Mouse (Mus musculus): ENCODE measurements at regions not wholly inside any gene's neighbourhood (a gene's known extent, or its start where the extent isn't known, plus 50 kb on each side); places are given as distances from the start of the nearest gene placed in this dataset.

GRCm38 (mm10) chr16:87254736-87255135, 99.2 kb upstream of the N6amt1 start:
- Histone ChIP-seq H3K4me2 (ENCODE audit: low read depth, low read length) (no peak overlapping the region), H3K4me3 (ENCODE audit: low read depth, low read length) (no peak overlapping the region), H3K9ac (replicated peaks) (no peak overlapping the region), H3K9me3 (ENCODE audit: low read length) (no peaks in the 10 kb centered on the region), H3K36me3 (replicated peaks; ENCODE audit: insufficient read depth, low read length) (no peaks in the 10 kb centered on the region), H3K27me3 (ENCODE audit: insufficient read depth, low read length) (no peaks in the 10 kb centered on the region), H3K27ac (ENCODE audit: low read depth) (no peak overlapping the region), H3K4me1 (ENCODE audit: insufficient read depth) (no peaks in the 10 kb centered on the region)
- no peak for ATAC-seq
- WGBS (ENCODE audit: insufficient replicate concordance): 63% methylated on average over 1 of the region's 1 CpGs
- no peak for TF ChIP-seq EP300 (IDR thresholded peaks at IDR 0.05; ENCODE audit: low read depth)
- no peak for TF ChIP-seq CTCF (IDR thresholded peaks at IDR 0.05; ENCODE audit: low read depth)
- no peak for DNase-seq

GRCm38 (mm10) chr16:87250531-87250930, 103.5 kb upstream of the N6amt1 start:
- WGBS (ENCODE audit: insufficient replicate concordance): 80% methylated on average over 10 of the region's 10 CpGs
- ATAC-seq (no peak), DNase-seq (no peak)
- H3K27me3 ChIP-seq (ENCODE audit: insufficient read depth, low read length): no peaks in the 10 kb centered on the region
- no peak overlapping the region for H3K4me2 ChIP-seq (ENCODE audit: low read depth, low read length)
- no peaks in the 10 kb centered on the region for H3K36me3 ChIP-seq (replicated peaks; ENCODE audit: insufficient read depth, low read length)
- no peak overlapping the region for H3K27ac ChIP-seq (ENCODE audit: low read depth)
- no peaks in the 10 kb centered on the region for H3K4me1 ChIP-seq (ENCODE audit: insufficient read depth)
- H3K9me3 ChIP-seq (ENCODE audit: low read length): no peaks in the 10 kb centered on the region
- H3K4me3 ChIP-seq (ENCODE audit: low read depth, low read length): no peak overlapping the region
- no peak for TF ChIP-seq CTCF (IDR thresholded peaks at IDR 0.05; ENCODE audit: low read depth)
- TF ChIP-seq EP300 (IDR thresholded peaks at IDR 0.05; ENCODE audit: low read depth): no peak
- H3K9ac ChIP-seq (replicated peaks): no peak overlapping the region

GRCm38 (mm10) chr16:87249903-87250302, 104.1 kb upstream of the N6amt1 start:
- 27% methylated on average over 7 of the region's 7 CpGs for WGBS (ENCODE audit: insufficient replicate concordance)
- H3K9me3 ChIP-seq (ENCODE audit: low read length): no peaks in the 10 kb centered on the region
- H3K9ac ChIP-seq (replicated peaks): no peak overlapping the region
- no peak overlapping the region for H3K4me2 ChIP-seq (ENCODE audit: low read depth, low read length)
- H3K36me3 ChIP-seq (replicated peaks; ENCODE audit: insufficient read depth, low read length): no peaks in the 10 kb centered on the region
- H3K4me3 ChIP-seq (ENCODE audit: low read depth, low read length): no peak overlapping the region
- H3K4me1 ChIP-seq (ENCODE audit: insufficient read depth): no peaks in the 10 kb centered on the region
- no peak overlapping the region for H3K27ac ChIP-seq (ENCODE audit: low read depth)
- H3K27me3 ChIP-seq (ENCODE audit: insufficient read depth, low read length): no peaks in the 10 kb centered on the region
- DNase-seq: no peak
- no peak for ATAC-seq
- peak; percentile 56 for TF ChIP-seq CTCF (IDR thresholded peaks at IDR 0.05; ENCODE audit: low read depth)
- TF ChIP-seq EP300 (IDR thresholded peaks at IDR 0.05; ENCODE audit: low read depth): no peak

GRCm38 (mm10) chr16:87248501-87249030, 105.4 kb upstream of the N6amt1 start:
- 44% methylated on average over 6 of the region's 6 CpGs for WGBS (ENCODE audit: insufficient replicate concordance)

GRCm38 (mm10) chr16:87245933-87246791, 107.8 kb upstream of the N6amt1 start:
- WGBS (ENCODE audit: insufficient replicate concordance): 48% methylated on average over 26 of the region's 26 CpGs
- TF ChIP-seq CTCF (IDR thresholded peaks at IDR 0.05; ENCODE audit: low read depth): peak; percentile 63
- TF ChIP-seq EP300 (IDR thresholded peaks at IDR 0.05; ENCODE audit: low read depth): no peak
- Histone ChIP-seq H3K27ac (ENCODE audit: low read depth) (peak overlapping the region; percentile 51), H3K27me3 (ENCODE audit: insufficient read depth, low read length) (no peaks in the 10 kb centered on the region), H3K9ac (replicated peaks) (no peak overlapping the region), H3K4me2 (ENCODE audit: low read depth, low read length) (no peak overlapping the region), H3K36me3 (replicated peaks; ENCODE audit: insufficient read depth, low read length) (no peaks in the 10 kb centered on the region), H3K4me3 (ENCODE audit: low read depth, low read length) (no peak overlapping the region), H3K4me1 (ENCODE audit: insufficient read depth) (no peaks in the 10 kb centered on the region), H3K9me3 (ENCODE audit: low read length) (no peaks in the 10 kb centered on the region)
- peak; percentile 43 for DNase-seq
- ATAC-seq: peak; percentile 56

More at GRCm38 (mm10) chr16:87248501-87249030, 105.4 kb upstream of the N6amt1 start:
- ATAC-seq (no peak), DNase-seq (peak; percentile 49)
- H3K4me3 ChIP-seq (ENCODE audit: low read depth, low read length): no peak overlapping the region
- H3K4me1 ChIP-seq (ENCODE audit: insufficient read depth): no peaks in the 10 kb centered on the region
- TF ChIP-seq CTCF (IDR thresholded peaks at IDR 0.05; ENCODE audit: low read depth): peak; percentile 49
- TF ChIP-seq EP300 (IDR thresholded peaks at IDR 0.05; ENCODE audit: low read depth): no peak
- H3K27me3 ChIP-seq (ENCODE audit: insufficient read depth, low read length): no peaks in the 10 kb centered on the region
- H3K36me3 ChIP-seq (replicated peaks; ENCODE audit: insufficient read depth, low read length): no peaks in the 10 kb centered on the region
- no peak overlapping the region for H3K9ac ChIP-seq (replicated peaks)
- no peak overlapping the region for H3K4me2 ChIP-seq (ENCODE audit: low read depth, low read length)
- H3K9me3 ChIP-seq (ENCODE audit: low read length): no peaks in the 10 kb centered on the region
- no peak overlapping the region for H3K27ac ChIP-seq (ENCODE audit: low read depth)

GRCm38 (mm10) chr16:87245441-87245840, 108.5 kb upstream of the N6amt1 start:
- Histone ChIP-seq H3K27me3 (ENCODE audit: insufficient read depth, low read length) (no peaks in the 10 kb centered on the region), H3K9me3 (ENCODE audit: low read length) (no peaks in the 10 kb centered on the region), H3K4me1 (ENCODE audit: insufficient read depth) (no peaks in the 10 kb centered on the region), H3K4me2 (ENCODE audit: low read depth, low read length) (no peak overlapping the region), H3K36me3 (replicated peaks; ENCODE audit: insufficient read depth, low read length) (no peaks in the 10 kb centered on the region), H3K4me3 (ENCODE audit: low read depth, low read length) (no peak overlapping the region), H3K27ac (ENCODE audit: low read depth) (no peak overlapping the region), H3K9ac (replicated peaks) (no peak overlapping the region)
- ATAC-seq: no peak
- no peak for DNase-seq
- WGBS (ENCODE audit: insufficient replicate concordance): 72% methylated on average over 7 of the region's 7 CpGs
- TF ChIP-seq CTCF (IDR thresholded peaks at IDR 0.05; ENCODE audit: low read depth): no peak

All from liver, postnatal 0 days (tissue).